Mouse (Mus musculus) embryonic facial prominence, embryonic 13.5 days (tissue): ENCODE results near the gene Hist1h2bn. TPM values are rescaled to one million over a fixed set of nuclear protein-coding genes. Genes with fewer than 3 reads are reported as not detected.
A peak's percentile ranks its signal among the peaks of the same experiment; 100 is the strongest.
"Not testable (repeated sequence)": the region's sequence is repeated elsewhere in the genome, so short reads cannot be mapped to it uniquely, and the experiment has no call there.

Experiments
- ATAC-seq: fragments of 200-750 bp; cut with Nextera tagmentation; 2 replicates; pipeline ENCODE4 v1.8.0; 2017; ENCODE audit warnings: low read depth; ENCODE audit not compliant: insufficient number of reproducible peaks, insufficient read depth, low FRiP score, low TSS enrichment
- H3K27ac ChIP-seq: fragments of 300-500 bp; sonication (generic); 2 replicates; pipeline ENCODE4 v1.5.1; 2015; ENCODE audit warnings: moderate library complexity, mild to moderate bottlenecking, inconsistent platforms
- H3K27me3 ChIP-seq: fragments of 300-500 bp; sonication (generic); 2 replicates; pipeline ENCODE4 v1.6.1; 2015; ENCODE audit warnings: mild to moderate bottlenecking, inconsistent platforms
- H3K36me3 ChIP-seq: fragments of 300-500 bp; sonication (generic); 2 replicates; pipeline ENCODE4 v1.6.1; 2015; ENCODE audit warnings: mild to moderate bottlenecking, inconsistent platforms
- H3K4me1 ChIP-seq: fragments of 300-500 bp; sonication (generic); 2 replicates; pipeline ENCODE4 v1.6.1; 2015; ENCODE audit warnings: inconsistent platforms
- H3K4me2 ChIP-seq: fragments of 300-500 bp; sonication (generic); 2 replicates; pipeline ENCODE4 v1.6.1; 2015; ENCODE audit warnings: moderate library complexity, mild to moderate bottlenecking, inconsistent platforms
- H3K4me3 ChIP-seq: fragments of 300-500 bp; sonication (generic); 2 replicates; pipeline ENCODE4 v1.5.1; 2015; ENCODE audit warnings: mild to moderate bottlenecking, inconsistent platforms
- H3K9ac ChIP-seq: fragments of 300-500 bp; sonication (generic); 2 replicates; pipeline ENCODE4 v1.6.1; 2015; ENCODE audit warnings: mild to moderate bottlenecking, inconsistent platforms
- H3K9me3 ChIP-seq: fragments of 300-500 bp; sonication (generic); 2 replicates; pipeline ENCODE4 v1.6.1; 2016; ENCODE audit warnings: inconsistent platforms
- WGBS: fragments of 180-500 bp; shearing (Covaris S2); methylation state at CpG from one replicate; pipeline ENCODE4 v1.1.7; 2015; ENCODE audit warnings: mixed read lengths; 5-methylcytosine and 5-hydroxymethylcytosine counted together
- microRNA-seq: library from miRNA; unstranded; fragments of <30 nt; microRNA quantifications from one replicate; pipeline ENCODE4, GENCODE M21; 2016
- polyA plus RNA-seq: library from polyadenylated mRNA; unstranded; fragments of >200 nt; fragmentation: Nextera tagmentation; extraction: Ambion mirVana; gene quantifications from 2 replicates; pipeline ENCODE4 v1.2.1, GENCODE M21; 2015

Hist1h2bn gene
- polyA plus RNA-seq, 1 experiment from 2014 or later, result 6.2 TPM

DNA sequence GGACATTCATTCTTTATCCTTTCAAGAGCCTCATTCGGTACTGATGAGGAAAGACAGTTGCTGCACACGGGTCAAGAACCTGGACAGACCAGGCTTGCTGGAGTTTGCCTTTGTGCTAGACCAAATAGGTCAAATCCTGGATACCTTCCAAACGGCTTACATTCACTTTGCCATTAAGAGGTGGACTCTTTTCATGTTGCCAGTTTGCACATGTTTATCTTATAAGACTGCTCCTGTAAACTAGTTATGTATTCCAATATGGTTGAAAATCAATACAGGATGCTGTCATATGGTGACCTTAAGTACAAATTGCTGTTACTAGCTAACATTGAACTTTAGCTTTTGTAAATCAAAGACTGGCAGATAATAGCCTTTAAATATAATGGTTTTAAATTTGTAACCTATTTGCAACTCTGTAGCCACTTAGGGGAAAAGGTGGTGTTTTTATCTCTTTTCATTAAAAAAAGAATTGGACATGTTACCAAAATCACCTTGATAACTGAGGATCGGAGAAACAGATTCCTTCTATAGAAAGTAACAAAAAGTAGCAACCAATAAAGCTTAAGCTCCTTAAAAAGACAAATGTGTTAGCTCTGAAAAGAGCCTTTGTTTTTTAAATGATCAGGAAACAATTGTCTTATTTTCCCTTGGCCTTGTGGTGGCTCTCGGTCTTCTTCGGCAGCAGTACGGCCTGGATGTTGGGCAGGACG, 32.4 kb downstream of the Hist1h2bn start:
- H3K4me1 ChIP-seq, result peaks cover 38% of the 10 kb centered on the region
- peak overlapping the region; percentile 73 for H3K9ac ChIP-seq
- H3K9me3 ChIP-seq, result no peaks in the 10 kb centered on the region
- H3K27me3 ChIP-seq, result no peaks in the 10 kb centered on the region
- H3K4me2 ChIP-seq, result peak overlapping the region; percentile 62
- ATAC-seq, result no peak
- 5% methylated on average over 8 of the region's 8 CpGs for WGBS
- no peaks in the 10 kb centered on the region for H3K36me3 ChIP-seq
- peak overlapping the region; percentile 42 for H3K4me3 ChIP-seq
- peak overlapping the region; percentile 95 for H3K27ac ChIP-seq

DNA sequence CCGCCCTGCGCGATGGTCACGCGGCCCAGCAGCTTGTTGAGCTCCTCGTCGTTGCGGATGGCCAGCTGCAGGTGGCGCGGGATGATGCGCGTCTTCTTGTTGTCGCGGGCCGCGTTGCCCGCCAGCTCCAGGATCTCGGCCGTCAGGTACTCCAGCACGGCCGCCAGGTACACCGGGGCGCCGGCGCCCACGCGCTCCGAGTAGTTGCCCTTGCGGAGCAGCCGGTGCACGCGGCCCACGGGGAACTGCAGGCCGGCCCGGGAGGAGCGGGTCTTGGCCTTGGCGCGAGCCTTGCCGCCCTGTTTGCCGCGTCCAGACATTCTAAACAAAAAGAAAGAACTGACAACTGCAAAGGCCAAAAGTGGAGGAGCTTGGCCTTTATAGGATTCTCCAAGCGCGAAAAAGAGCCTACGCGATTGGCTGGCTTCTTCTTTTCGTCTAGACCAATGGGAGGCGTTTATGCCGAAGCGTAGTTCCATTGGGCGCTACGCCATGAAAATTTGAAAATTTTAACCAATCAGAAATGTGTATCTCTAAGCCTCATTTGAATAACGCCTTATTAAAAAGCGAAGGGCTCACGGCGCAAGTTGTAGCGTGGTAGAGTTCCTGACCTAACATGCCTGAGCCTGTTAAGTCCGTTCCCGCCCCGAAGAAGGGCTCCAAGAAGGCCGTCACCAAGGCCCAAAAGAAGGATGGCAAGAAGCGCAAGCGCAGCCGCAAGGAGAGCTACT, 33.1 kb downstream of the Hist1h2bn start, which contains the start of the genes Hist1h2an and Hist1h2bp:
Hist1h2an (minus strand) TSS at position 320 of the 731 bp plus-strand sequence.
Hist1h2bp (plus strand) TSS at position 563 of the 731 bp plus-strand sequence.
- Histone ChIP-seq H3K27ac (peak within 1 kb of the TSS; percentile 95), H3K4me1 (peaks cover 38% of the 10 kb centered on the region), H3K4me3 (peak within 1 kb of the TSS; percentile 42), H3K9ac (peak within 1 kb of the TSS; percentile 73), H3K4me2 (peak within 1 kb of the TSS; percentile 62)
- not testable (repeated sequence) for H3K9me3 ChIP-seq, H3K27me3 ChIP-seq, H3K36me3 ChIP-seq
- under 1% methylated on average over 43 of the region's 63 CpGs for WGBS
- peak; percentile 93 for ATAC-seq

DNA sequence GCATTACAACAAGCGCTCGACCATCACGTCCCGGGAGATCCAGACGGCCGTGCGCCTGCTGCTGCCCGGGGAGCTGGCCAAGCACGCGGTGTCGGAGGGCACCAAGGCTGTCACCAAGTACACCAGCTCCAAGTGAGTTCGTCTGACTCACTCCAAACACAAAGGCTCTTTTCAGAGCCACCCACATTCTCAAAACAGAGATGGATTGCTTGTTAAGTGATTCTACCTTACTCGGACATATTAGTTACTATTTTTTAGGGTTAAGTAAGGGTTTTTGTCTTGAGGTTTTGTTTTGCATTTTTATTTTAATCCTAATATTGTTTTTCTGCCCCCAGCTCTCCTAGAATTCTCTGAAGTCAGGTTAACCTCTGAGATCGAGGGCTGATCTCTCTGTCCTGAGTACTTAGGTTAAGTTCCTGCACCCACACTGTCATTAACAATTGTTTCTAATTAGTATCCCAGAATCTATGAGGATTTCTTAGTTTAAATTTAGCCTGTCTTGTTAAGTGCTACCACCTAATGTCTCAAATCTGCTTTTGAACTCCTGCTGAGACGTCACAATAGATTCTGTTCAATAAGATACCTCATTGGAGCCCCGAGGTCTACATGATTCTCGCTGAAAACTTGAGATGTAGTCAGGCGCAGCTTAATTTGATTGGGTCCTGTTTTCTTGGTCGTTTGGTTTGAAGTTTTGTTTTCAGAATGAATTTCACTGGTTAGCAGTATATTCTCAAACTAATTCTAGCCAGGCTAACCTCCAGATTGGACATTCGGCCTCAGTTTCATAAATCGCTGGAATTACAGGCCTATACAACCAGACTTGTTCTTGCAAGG, 34.1 kb downstream of the Hist1h2bn start:
- Histone ChIP-seq H3K9ac (peak overlapping the region; percentile 65), H3K4me2 (peak overlapping the region; percentile 62), H3K27ac (peak overlapping the region; percentile 95), H3K9me3 (no peaks in the 10 kb centered on the region), H3K4me1 (peaks cover 31% of the 10 kb centered on the region), H3K36me3 (no peaks in the 10 kb centered on the region), H3K4me3 (peak overlapping the region; percentile 42), H3K27me3 (no peaks in the 10 kb centered on the region)
- no peak for ATAC-seq
- WGBS, result 14% methylated on average over 14 of the region's 21 CpGs

DNA sequence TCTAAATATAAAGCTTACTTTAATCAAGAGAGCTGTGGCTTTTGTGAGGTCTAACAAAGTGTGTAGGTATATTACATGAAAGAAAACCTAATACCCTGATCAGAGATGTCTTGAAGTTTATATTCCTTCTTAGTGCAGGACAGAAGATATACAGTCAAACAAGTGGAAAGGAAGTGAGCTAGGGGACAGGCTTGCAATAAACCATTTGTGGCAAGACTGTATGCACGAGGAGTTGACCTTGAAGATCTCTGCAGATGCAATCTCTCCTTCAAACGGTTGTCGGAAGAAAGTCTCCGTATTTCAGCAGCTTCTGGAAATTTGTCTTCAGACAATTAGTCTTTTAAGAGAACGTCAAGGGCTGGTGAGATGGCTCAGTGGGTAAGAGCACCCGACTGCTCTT, 36.0 kb downstream of the Hist1h2bn start:
- H3K27me3 ChIP-seq, result no peaks in the 10 kb centered on the region
- ATAC-seq, result no peak
- H3K4me1 ChIP-seq, result peaks cover 22% of the 10 kb centered on the region
- 60% methylated on average over 6 of the region's 6 CpGs for WGBS
- H3K36me3 ChIP-seq, result no peaks in the 10 kb centered on the region
- no peak overlapping the region for H3K4me2 ChIP-seq
- no peak overlapping the region for H3K9ac ChIP-seq
- no peaks in the 10 kb centered on the region for H3K9me3 ChIP-seq
- H3K27ac ChIP-seq, result no peak overlapping the region
- H3K4me3 ChIP-seq, result no peak overlapping the region

DNA sequence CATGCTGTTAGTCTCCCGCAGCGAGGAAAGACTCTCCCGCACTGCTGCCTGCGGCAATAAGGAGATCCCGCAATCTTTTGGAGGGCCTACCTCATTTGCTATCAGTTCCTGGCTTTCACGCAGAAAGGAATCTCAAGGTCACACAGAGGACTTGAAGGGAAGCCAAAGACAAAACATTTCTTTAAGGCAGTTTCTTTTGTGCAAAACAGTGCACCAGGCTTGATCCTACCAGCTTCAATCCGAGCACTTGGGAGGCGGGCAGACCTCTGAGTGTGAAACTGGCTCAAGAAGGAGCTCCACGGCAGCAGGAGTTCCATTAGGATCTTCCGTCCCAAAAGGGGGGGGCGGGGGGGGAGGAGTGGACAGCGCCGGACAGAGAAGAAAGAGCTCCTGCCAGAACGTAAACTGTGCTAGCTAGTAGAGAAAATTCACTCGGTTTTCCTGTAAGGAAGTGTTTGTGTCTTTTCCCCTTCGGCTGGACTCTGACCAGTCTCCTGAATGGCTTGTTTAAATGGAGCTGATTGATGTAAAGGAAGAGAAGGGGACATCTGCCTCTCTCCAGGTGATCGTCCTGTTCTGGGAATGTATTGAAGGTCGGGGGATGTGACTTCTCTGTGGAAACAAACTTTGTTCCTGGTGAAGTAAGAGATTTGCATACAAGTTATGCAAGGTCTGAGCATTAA, 36.8 kb downstream of the Hist1h2bn start:
- peak overlapping the region; percentile 51 for H3K4me2 ChIP-seq
- no peaks in the 10 kb centered on the region for H3K27me3 ChIP-seq
- peak overlapping the region; percentile 60 for H3K9ac ChIP-seq
- H3K9me3 ChIP-seq, result no peaks in the 10 kb centered on the region
- 13% methylated on average over 18 of the region's 18 CpGs for WGBS
- ATAC-seq, result no peak
- H3K36me3 ChIP-seq, result no peaks in the 10 kb centered on the region
- peak overlapping the region; percentile 51 for H3K27ac ChIP-seq
- H3K4me1 ChIP-seq, result peaks cover 20% of the 10 kb centered on the region
- H3K4me3 ChIP-seq, result peak overlapping the region; percentile 12; the same call in 1 of the 2 replicates

DNA sequence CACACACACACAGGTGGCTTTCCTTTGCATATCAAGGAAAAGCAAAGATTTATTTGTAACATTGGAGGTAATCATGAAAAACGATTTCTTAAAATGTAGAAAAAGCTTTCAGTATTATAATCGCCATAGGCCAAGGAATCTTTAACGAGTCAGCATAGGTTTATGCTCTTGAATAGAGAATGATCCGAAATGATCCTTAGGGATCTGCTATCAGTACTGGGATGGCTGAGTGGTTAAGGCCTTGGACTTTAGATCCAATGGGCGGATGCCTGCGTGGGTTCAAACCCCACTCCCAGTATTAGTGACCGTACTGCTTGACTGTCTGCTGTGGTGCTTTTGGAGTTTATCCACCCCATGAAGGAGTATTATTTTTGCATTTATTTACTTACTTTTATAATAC, 41.7 kb downstream of the Hist1h2bn start:
- no peaks in the 10 kb centered on the region for H3K27me3 ChIP-seq
- H3K27ac ChIP-seq, result no peak overlapping the region
- H3K4me3 ChIP-seq, result no peak overlapping the region
- H3K4me1 ChIP-seq, result peaks cover 5% of the 10 kb centered on the region; the same call in 1 of the 2 replicates
- no peak overlapping the region for H3K4me2 ChIP-seq
- ATAC-seq, result no peak
- H3K36me3 ChIP-seq, result no peaks in the 10 kb centered on the region
- WGBS, result 91% methylated on average over 7 of the region's 7 CpGs
- no peaks in the 10 kb centered on the region for H3K9me3 ChIP-seq
- H3K9ac ChIP-seq, result no peak overlapping the region

DNA sequence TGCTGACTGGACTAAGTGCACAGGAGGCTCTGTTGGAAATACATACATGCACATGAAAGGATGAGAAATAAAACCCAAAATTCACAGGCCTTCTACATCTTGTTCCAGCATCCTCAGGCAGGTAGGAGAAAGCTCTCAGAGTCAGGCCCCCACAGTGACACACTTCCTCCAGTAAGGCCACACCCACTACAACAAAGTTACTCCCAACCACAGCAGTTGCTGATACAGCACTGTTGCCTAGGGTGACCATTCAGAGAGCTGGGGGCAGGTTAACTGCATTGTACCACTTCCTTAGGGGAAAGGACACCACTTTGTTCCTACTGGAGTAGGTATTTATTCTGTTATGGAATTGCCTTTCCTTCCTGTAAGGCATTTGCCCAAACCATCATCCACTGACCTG, 43.2 kb downstream of the Hist1h2bn start:
- not testable (repeated sequence) for H3K27me3 ChIP-seq, H3K9ac ChIP-seq, H3K4me1 ChIP-seq, H3K4me2 ChIP-seq, ATAC-seq, H3K9me3 ChIP-seq, H3K36me3 ChIP-seq, H3K27ac ChIP-seq, H3K4me3 ChIP-seq

DNA sequence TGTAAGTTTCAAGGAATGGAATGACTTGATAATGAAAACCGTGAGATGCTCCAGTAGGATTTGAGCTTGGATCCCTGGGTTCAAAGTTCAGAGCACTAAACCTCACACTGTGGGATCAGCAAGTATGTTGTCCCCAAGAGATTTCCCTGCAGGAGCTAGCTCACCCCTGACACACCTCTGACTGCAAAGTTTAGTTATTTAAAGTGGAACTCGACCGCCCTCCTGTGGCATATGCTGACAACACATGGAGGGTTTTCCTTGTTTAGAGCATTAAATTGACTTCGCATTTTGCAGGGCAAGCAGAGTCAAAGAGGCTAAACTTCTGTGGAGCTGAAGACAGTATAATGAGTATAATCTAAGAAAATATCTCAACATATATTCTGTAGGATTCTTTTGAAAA, 49.1 kb downstream of the Hist1h2bn start:
- H3K36me3 ChIP-seq, H3K4me3 ChIP-seq, H3K9me3 ChIP-seq, H3K4me1 ChIP-seq, H3K27ac ChIP-seq, H3K4me2 ChIP-seq, H3K9ac ChIP-seq, H3K27me3 ChIP-seq: not testable (repeated sequence)
- no CpG with 5 or more reads among the region's 4 CpGs for WGBS
- ATAC-seq, result peak; percentile 56; the same call in 1 of the 2 replicates

Small RNAs within 50 kb of the gene (microRNA-seq; reads per million reads assigned to microRNA genes)
- not detected for gene Gm44346
- gene Gm44357, result not detected
- not detected for gene Gm44367
- gene Gm44454, result not detected

Other genes starting within 250 kb of the Hist1h2bn start
- gene Zkscan8, start 223.0 kb upstream of the Hist1h2bn start, polyA plus RNA-seq, result 5.2 and 7.5 TPM in 2 replicates
- gene Olfr1366, start 211.3 kb upstream of the Hist1h2bn start, polyA plus RNA-seq, result 0.17 and 0.36 TPM in 2 replicates
- gene Olfr1535, start 194.2 kb upstream of the Hist1h2bn start, polyA plus RNA-seq, result 0.08 TPM in 1 of 2 replicates, not detected in the other
- gene Olfr1364, start 172.4 kb upstream of the Hist1h2bn start, polyA plus RNA-seq, result not detected in 2 replicates
- gene Olfr1362, start 140.1 kb upstream of the Hist1h2bn start, polyA plus RNA-seq, result not detected in 2 replicates
- 0.28 TPM in 1 of 2 replicates, not detected in the other for gene Olfr11, start 111.6 kb upstream of the Hist1h2bn start, polyA plus RNA-seq
- 0.10 TPM in 1 of 2 replicates, not detected in the other for gene Olfr1361, start 90.7 kb upstream of the Hist1h2bn start, polyA plus RNA-seq
- gene Olfr1360, start 76.7 kb upstream of the Hist1h2bn start, polyA plus RNA-seq, result not detected in 2 replicates
- not detected in 2 replicates for gene Olfr1359, start 56.0 kb upstream of the Hist1h2bn start, polyA plus RNA-seq
- gene Hist1h2bl, start 38.0 kb upstream of the Hist1h2bn start, polyA plus RNA-seq, result 2.1 and 5.2 TPM in 2 replicates
- 48.1 and 52.2 TPM in 2 replicates for gene Hist1h2ai, start 37.7 kb upstream of the Hist1h2bn start, polyA plus RNA-seq
- gene Hist1h3h, start 36.5 kb upstream of the Hist1h2bn start, polyA plus RNA-seq, result 10.0 and 21.3 TPM in 2 replicates
- 4.2 and 7.3 TPM in 2 replicates for gene Hist1h2bm, start 32.1 kb upstream of the Hist1h2bn start, polyA plus RNA-seq
- gene Hist1h4j, start 19.1 kb upstream of the Hist1h2bn start, polyA plus RNA-seq, result 1.0 and 2.2 TPM in 2 replicates
- 3.0 and 6.7 TPM in 2 replicates for gene Hist1h4k, start 3.6 kb upstream of the Hist1h2bn start, polyA plus RNA-seq
- gene Hist1h2ak, start 296 bp upstream of the Hist1h2bn start, polyA plus RNA-seq, result 33.2 and 47.8 TPM in 2 replicates
- 30.2 and 32.9 TPM in 2 replicates for gene Hist1h1b, start 26.5 kb downstream of the Hist1h2bn start, polyA plus RNA-seq
- gene Hist1h3i, start 29.2 kb downstream of the Hist1h2bn start, polyA plus RNA-seq, result 128 and 155 TPM in 2 replicates
- gene Hist1h2an, start 33.1 kb downstream of the Hist1h2bn start, polyA plus RNA-seq, result 10.9 and 15.4 TPM in 2 replicates
- 0.72 and 1.7 TPM in 2 replicates for gene Hist1h2bp, start 33.3 kb downstream of the Hist1h2bn start, polyA plus RNA-seq
- gene Hist1h2bq, start 56.1 kb downstream of the Hist1h2bn start, polyA plus RNA-seq, result 21.6 and 33.1 TPM in 2 replicates
- gene Hist1h2ao, start 56.3 kb downstream of the Hist1h2bn start, polyA plus RNA-seq, result not detected in 2 replicates
- gene Hist1h4m, start 57.6 kb downstream of the Hist1h2bn start, polyA plus RNA-seq, result not detected in 2 replicates
- 14.7 and 15.3 TPM in 2 replicates for gene Hist1h4n, start 78.1 kb downstream of the Hist1h2bn start, polyA plus RNA-seq
- gene Hist1h2ap, start 79.4 kb downstream of the Hist1h2bn start, polyA plus RNA-seq, result 3,982 and 4,261 TPM in 2 replicates
- 23.0 and 34.3 TPM in 2 replicates for gene Hist1h2br, start 79.6 kb downstream of the Hist1h2bn start, polyA plus RNA-seq
- 16.8 and 18.0 TPM in 2 replicates for gene Zfp184, start 191.0 kb downstream of the Hist1h2bn start, polyA plus RNA-seq
- gene Pom121l2, start 227.1 kb downstream of the Hist1h2bn start, polyA plus RNA-seq, result 0.31 TPM in 1 of 2 replicates, not detected in the other